Mouse (Mus musculus) testis, adult 2 months (tissue): ENCODE measurements around the gene Map1b.

Source experiments
- CTCF ChIP-seq: fragments of 200-500 bp; IDR thresholded peaks from 2 replicates; pipeline ENCODE4 v1.5.1; 2012; ENCODE audit warnings: low read depth, mild to moderate bottlenecking, inconsistent platforms, low read length, moderate library complexity; ENCODE audit not compliant: control insufficient read depth, insufficient read depth, insufficient replicate concordance
- POLR2A ChIP-seq: fragments of 200-500 bp; IDR thresholded peaks from 2 replicates; pipeline ENCODE4 v1.6.1; 2012; ENCODE audit warnings: low read depth, mild to moderate bottlenecking, inconsistent platforms, low read length, moderate library complexity; ENCODE audit not compliant: control insufficient read depth

DNA sequence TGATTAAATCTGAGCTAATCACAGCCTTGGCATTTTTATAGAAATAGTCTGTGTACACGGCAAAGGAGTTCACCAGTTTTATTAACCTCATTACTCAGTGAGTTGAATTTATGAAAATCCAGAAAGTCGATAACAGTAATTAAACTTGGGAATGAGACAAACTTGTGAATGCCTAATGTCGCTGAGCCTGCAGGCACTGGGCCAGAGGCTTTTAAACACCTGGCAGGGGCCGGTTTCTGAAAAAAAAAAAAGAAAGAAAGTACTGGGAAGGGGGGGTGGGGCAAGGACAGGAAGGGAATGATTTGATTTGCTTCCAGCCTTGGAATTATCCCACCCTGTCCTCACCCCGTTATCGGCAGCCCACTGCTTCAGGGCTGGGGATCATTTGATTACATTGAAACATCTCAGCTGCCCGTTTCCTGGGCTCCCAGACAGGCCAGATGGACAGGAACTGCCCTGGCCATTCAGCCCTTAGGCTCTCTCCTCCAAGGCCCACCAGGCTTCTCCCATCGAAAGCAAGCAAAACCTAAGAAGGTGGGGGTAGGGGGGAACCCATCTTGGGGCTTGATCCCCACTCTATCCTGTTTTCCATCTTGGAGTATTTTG, 21.7 kb upstream of the Map1b start:
- TF ChIP-seq CTCF: no peak
- no peak for TF ChIP-seq POLR2A
